Comparison of ENCODE assay signal across 11 mouse cellular contexts in the genomic region with DNA sequence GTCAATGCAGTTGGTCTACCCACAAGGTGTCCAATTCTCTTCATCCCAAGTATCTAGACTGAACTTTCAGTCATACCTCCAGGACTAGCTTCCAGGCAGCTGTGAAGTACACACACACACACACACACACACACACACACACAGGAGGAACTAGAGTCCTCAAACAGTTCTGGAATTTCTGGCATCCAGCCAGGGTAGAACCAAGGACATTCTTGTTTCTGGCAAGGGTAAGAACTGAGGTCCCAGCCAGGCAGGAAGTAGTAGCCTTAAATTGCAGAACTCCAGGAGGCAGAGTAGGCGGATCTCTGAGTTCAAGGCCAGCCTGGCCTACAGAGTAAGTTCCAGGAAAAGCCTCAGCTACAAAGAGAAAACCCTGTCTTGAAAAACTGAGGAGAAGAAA.
DNase-seq lines count a peak whose midpoint lies in the region; ATAC-seq and TF ChIP-seq lines count a peak whose summit lies in the region.
"Had no signal": no experiment of that assay in that cellular context is flagged by ENCODE, and none has a peak within 500 bp of the region (broad histone marks: within the 10 kb centered on the region; RNA-seq: fewer than 3 reads in every experiment).

No protein-coding gene starts in this region.

- no peaks in the 10 kb centered on the region for H3K9me3 ChIP-seq in heart, embryonic 13.5 days
- no peaks in the 10 kb centered on the region for H3K9me3 ChIP-seq in heart, embryonic 10.5 days
- H3K9me3 ChIP-seq in heart, postnatal 0 days (replicated peaks; ENCODE audit: control insufficient read depth, low read length), result no peaks in the 10 kb centered on the region
- H3K9me3 ChIP-seq: lung, embryonic 15.5 days; stomach, embryonic 15.5 days had no signal

- no peak for TF ChIP-seq EP300 in heart, postnatal 0 days (IDR thresholded peaks at IDR 0.05; ENCODE audit: low read depth)

- H3K27me3 ChIP-seq in heart, embryonic 13.5 days (replicated peaks), result no peaks in the 10 kb centered on the region
- no peaks in the 10 kb centered on the region for H3K27me3 ChIP-seq in heart, embryonic 10.5 days (ENCODE audit: insufficient read depth, poor library complexity, severe bottlenecking)
- no peaks in the 10 kb centered on the region for H3K27me3 ChIP-seq in heart, postnatal 0 days (ENCODE audit: control insufficient read depth, insufficient read depth, low read length)
- H3K27me3 ChIP-seq: lung, embryonic 15.5 days; stomach, embryonic 15.5 days had no signal

- H3K4me3 ChIP-seq in heart, embryonic 13.5 days, result no peak overlapping the region
- no peak overlapping the region for H3K4me3 ChIP-seq in heart, embryonic 10.5 days
- H3K4me3 ChIP-seq in heart, postnatal 0 days (ENCODE audit: low read depth, low read length), result no peak overlapping the region
- H3K4me3 ChIP-seq: erythroblast, embryonic 14.5 days; lung, embryonic 15.5 days; stomach, embryonic 15.5 days had no signal

- 0 out of 2 replicates have a peak overlapping the region, but pooled peaks have one; percentile 24 for H3K27ac ChIP-seq in heart, embryonic 13.5 days (replicated peaks)
- no peak overlapping the region for H3K27ac ChIP-seq in heart, embryonic 10.5 days
- no peak overlapping the region for H3K27ac ChIP-seq in heart, postnatal 0 days (ENCODE audit: low read depth)
- H3K27ac ChIP-seq: lung, embryonic 15.5 days; stomach, embryonic 15.5 days had no signal

- WGBS in heart, embryonic 13.5 days, result 58% methylated on average over 1 of the region's 1 CpGs
- 83% methylated on average over 1 of the region's 1 CpGs for WGBS in heart, embryonic 10.5 days
- WGBS in heart, postnatal 0 days, result 90% methylated on average over 1 of the region's 1 CpGs

- H3K4me1 ChIP-seq in heart, embryonic 13.5 days, result peaks cover 10% of the 10 kb centered on the region; the same call in 1 of the 2 replicates
- H3K4me1 ChIP-seq in heart, embryonic 10.5 days, result no peaks in the 10 kb centered on the region
- no peaks in the 10 kb centered on the region; the same call in 1 of the 2 replicates for H3K4me1 ChIP-seq in heart, postnatal 0 days (ENCODE audit: control insufficient read depth, insufficient read depth)
- H3K4me1 ChIP-seq: lung, embryonic 15.5 days; stomach, embryonic 15.5 days had no signal

- no peak for DNase-seq in heart, embryonic 10.5 days (ENCODE audit: low spot score)
- DNase-seq in R1 (ENCODE audit: low read depth, low spot score), result peak; percentile 98
- DNase-seq in heart, postnatal 0 days (ENCODE audit: low spot score), result peak; percentile 38
- DNase-seq in lung, postnatal 25 days (ENCODE audit: low spot score), result peak; percentile 45
- DNase-seq in frontal cortex, adult 2 months (ENCODE audit: extremely low spot score in 1 of 2, low spot score in 1 of 2), result no peak
- no peak for DNase-seq in cerebellum, adult 18-20 months
- DNase-seq in thymus, postnatal 4 days, result no peak

- no peak for ATAC-seq in heart, embryonic 13.5 days (ENCODE audit: extremely low read depth, insufficient number of reproducible peaks, low FRiP score, low TSS enrichment)
- peak; percentile 47; the same call in 1 of the 2 replicates for ATAC-seq in heart, postnatal 0 days (ENCODE audit: insufficient read depth, low read depth)

- H3K4me2 ChIP-seq in heart, embryonic 13.5 days, result no peak overlapping the region
- H3K4me2 ChIP-seq in heart, postnatal 0 days (ENCODE audit: low read depth, low read length), result no peak overlapping the region
- H3K4me2 ChIP-seq: lung, embryonic 15.5 days; stomach, embryonic 15.5 days had no signal

- TF ChIP-seq CTCF in heart, postnatal 0 days (IDR thresholded peaks at IDR 0.05; ENCODE audit: low read depth), result no peak

- no peaks in the 10 kb centered on the region for H3K36me3 ChIP-seq in heart, embryonic 13.5 days
- H3K36me3 ChIP-seq in heart, embryonic 10.5 days, result no peaks in the 10 kb centered on the region
- no peaks in the 10 kb centered on the region for H3K36me3 ChIP-seq in heart, postnatal 0 days (replicated peaks; ENCODE audit: control insufficient read depth, insufficient read depth, low read length)
- H3K36me3 ChIP-seq: lung, embryonic 15.5 days; stomach, embryonic 15.5 days had no signal

- no peak overlapping the region for H3K9ac ChIP-seq in heart, embryonic 13.5 days
- no peak overlapping the region for H3K9ac ChIP-seq in heart, postnatal 0 days (replicated peaks; ENCODE audit: low read depth, low read length)
- H3K9ac ChIP-seq: lung, embryonic 15.5 days; stomach, embryonic 15.5 days had no signal

Comparison
In these comparisons a context has a peak if more than half of its experiments do, and no peak if none do; other contexts are left out.
1. DNase-seq: peak in R1 (single experiment), heart, postnatal 0 days (single experiment) and lung, postnatal 25 days (single experiment); none in heart, embryonic 10.5 days (single experiment), frontal cortex, adult 2 months (0 of 2), cerebellum, adult 18-20 months (0 of 2) and thymus, postnatal 4 days (single experiment).